Mouse (Mus musculus): ENCODE data around the gene Pcnx3. TPM values are rescaled to one million over a fixed set of nuclear protein-coding genes. Genes with fewer than 3 reads are reported as not detected.

Gene Pcnx3
- polyA plus RNA-seq, 1 experiment from 2014 or later: 17.7 TPM

- ATAC-seq (ENCODE audit: insufficient read depth, low FRiP score, low read depth): no peak
- H3K4me3 ChIP-seq (replicated peaks): peak overlapping the region; percentile 86; the same call in 1 of the 2 replicates
- no peaks in the 10 kb centered on the region for H3K9me3 ChIP-seq
- no peaks in the 10 kb centered on the region for H3K27me3 ChIP-seq (replicated peaks)
- 74% methylated on average over 7 of the region's 7 CpGs for WGBS
- peaks cover 9% of the 10 kb centered on the region for H3K36me3 ChIP-seq
- no peak overlapping the region for H3K9ac ChIP-seq
- peaks cover 19% of the 10 kb centered on the region for H3K4me1 ChIP-seq
- 0 out of 2 replicates have a peak overlapping the region, but pooled peaks have one; percentile 92 for H3K27ac ChIP-seq
- H3K4me2 ChIP-seq: peak overlapping the region; percentile 82; the same call in 1 of the 2 replicates
Observed at GRCm38 (mm10) chr19:5636036-5636570, 52.6 kb downstream of the Pcnx3 start.

- no peaks in the 10 kb centered on the region for H3K27me3 ChIP-seq (replicated peaks)
Observed at GRCm38 (mm10) chr19:5632120-5632519, 56.6 kb downstream of the Pcnx3 start.

GRCm38 (mm10) chr19:5629907-5630306, 58.8 kb downstream of the Pcnx3 start:
- ATAC-seq (ENCODE audit: insufficient read depth, low FRiP score, low read depth): no peak
- H3K4me2 ChIP-seq: no peak overlapping the region
- H3K4me3 ChIP-seq (replicated peaks): no peak overlapping the region
- H3K27ac ChIP-seq: no peak overlapping the region
- no peaks in the 10 kb centered on the region for H3K9me3 ChIP-seq
- H3K9ac ChIP-seq: no peak overlapping the region
- no peaks in the 10 kb centered on the region for H3K27me3 ChIP-seq (replicated peaks)
- H3K36me3 ChIP-seq: no peaks in the 10 kb centered on the region
- H3K4me1 ChIP-seq: no peaks in the 10 kb centered on the region

More at GRCm38 (mm10) chr19:5632120-5632519, 56.6 kb downstream of the Pcnx3 start:
- Histone ChIP-seq H3K9me3 (no peaks in the 10 kb centered on the region), H3K4me1 (peaks cover 8% of the 10 kb centered on the region), H3K9ac (no peak overlapping the region), H3K4me3 (replicated peaks) (no peak overlapping the region), H3K27ac (no peak overlapping the region), H3K36me3 (no peaks in the 10 kb centered on the region), H3K4me2 (no peak overlapping the region)
- 77% methylated on average over 9 of the region's 9 CpGs for WGBS
- no peak for ATAC-seq (ENCODE audit: insufficient read depth, low FRiP score, low read depth)

- Histone ChIP-seq H3K4me1 (no peaks in the 10 kb centered on the region), H3K9me3 (no peaks in the 10 kb centered on the region), H3K36me3 (no peaks in the 10 kb centered on the region), H3K27me3 (replicated peaks) (no peaks in the 10 kb centered on the region), H3K27ac (no peak overlapping the region), H3K4me2 (no peak overlapping the region), H3K4me3 (replicated peaks) (no peak overlapping the region), H3K9ac (no peak overlapping the region)
- ATAC-seq (ENCODE audit: insufficient read depth, low FRiP score, low read depth): no peak
- WGBS: 87% methylated on average over 8 of the region's 8 CpGs
Observed at GRCm38 (mm10) chr19:5625311-5625710, 63.4 kb downstream of the Pcnx3 start.

- Histone ChIP-seq H3K9me3 (no peaks in the 10 kb centered on the region), H3K4me2 (no peak overlapping the region), H3K4me1 (no peaks in the 10 kb centered on the region), H3K27me3 (replicated peaks) (no peaks in the 10 kb centered on the region), H3K27ac (no peak overlapping the region), H3K36me3 (no peaks in the 10 kb centered on the region), H3K9ac (no peak overlapping the region), H3K4me3 (replicated peaks) (no peak overlapping the region)
- 73% methylated on average over 5 of the region's 5 CpGs for WGBS
- ATAC-seq (ENCODE audit: insufficient read depth, low FRiP score, low read depth): no peak
Observed at GRCm38 (mm10) chr19:5621884-5622283, 66.8 kb downstream of the Pcnx3 start.

GRCm38 (mm10) chr19:5620007-5620406, 68.7 kb downstream of the Pcnx3 start:
- no peak overlapping the region for H3K4me2 ChIP-seq
- no peaks in the 10 kb centered on the region for H3K9me3 ChIP-seq
- no peaks in the 10 kb centered on the region for H3K4me1 ChIP-seq
- no peaks in the 10 kb centered on the region for H3K27me3 ChIP-seq (replicated peaks)
- no peak overlapping the region for H3K27ac ChIP-seq
- H3K36me3 ChIP-seq: no peaks in the 10 kb centered on the region
- ATAC-seq (ENCODE audit: insufficient read depth, low FRiP score, low read depth): no peak
- no peak overlapping the region for H3K9ac ChIP-seq
- no peak overlapping the region for H3K4me3 ChIP-seq (replicated peaks)
- 79% methylated on average over 4 of the region's 4 CpGs for WGBS

- H3K4me3 ChIP-seq (replicated peaks): no peak overlapping the region
- H3K27me3 ChIP-seq (replicated peaks): no peaks in the 10 kb centered on the region
- WGBS: 48% methylated on average over 2 of the region's 2 CpGs
- H3K9ac ChIP-seq: no peak overlapping the region
- peaks cover 7% of the 10 kb centered on the region for H3K4me1 ChIP-seq
- no peak overlapping the region for H3K4me2 ChIP-seq
- ATAC-seq (ENCODE audit: insufficient read depth, low FRiP score, low read depth): no peak
- no peak overlapping the region for H3K27ac ChIP-seq
- no peaks in the 10 kb centered on the region for H3K9me3 ChIP-seq
- no peaks in the 10 kb centered on the region for H3K36me3 ChIP-seq
Observed at GRCm38 (mm10) chr19:5614953-5615352, 73.8 kb downstream of the Pcnx3 start.

Small RNAs within 50 kb of the gene (microRNA-seq; reads per million reads assigned to microRNA genes)
- 0.58 reads per million for gene Mir6987

Other genes starting within 250 kb of the Pcnx3 start
- not detected in 2 replicates for gene Fosl1, start 241.4 kb downstream of the Pcnx3 start, polyA plus RNA-seq (2015; fragmentation: Nextera tagmentation; extraction: Ambion mirVana)
- 11.8 and 11.9 TPM in 2 replicates for gene Ccdc85b, start 231.0 kb downstream of the Pcnx3 start, polyA plus RNA-seq (2015; fragmentation: Nextera tagmentation; extraction: Ambion mirVana)
- 99.4 and 99.7 TPM in 2 replicates for gene Fibp, start 228.3 kb downstream of the Pcnx3 start, polyA plus RNA-seq (2015; fragmentation: Nextera tagmentation; extraction: Ambion mirVana)
- 1.3 and 2.3 TPM in 2 replicates for gene Ctsw, start 220.4 kb downstream of the Pcnx3 start, polyA plus RNA-seq (2015; fragmentation: Nextera tagmentation; extraction: Ambion mirVana)
- gene Efemp2, start 215.0 kb downstream of the Pcnx3 start, polyA plus RNA-seq (2015; fragmentation: Nextera tagmentation; extraction: Ambion mirVana): 145 and 152 TPM in 2 replicates
- 35.6 and 36.3 TPM in 2 replicates for gene Mus81, start 200.5 kb downstream of the Pcnx3 start, polyA plus RNA-seq (2015; fragmentation: Nextera tagmentation; extraction: Ambion mirVana)
- 2,358 and 2,394 TPM in 2 replicates for gene Cfl1, start 198.5 kb downstream of the Pcnx3 start, polyA plus RNA-seq (2015; fragmentation: Nextera tagmentation; extraction: Ambion mirVana)
- gene 1700020D05Rik, start 185.1 kb downstream of the Pcnx3 start, polyA plus RNA-seq (2015; fragmentation: Nextera tagmentation; extraction: Ambion mirVana): not detected in 2 replicates
- 8.8 and 11.1 TPM in 2 replicates for gene Snx32, start 178.4 kb downstream of the Pcnx3 start, polyA plus RNA-seq (2015; fragmentation: Nextera tagmentation; extraction: Ambion mirVana)
- 14.6 and 17.8 TPM in 2 replicates for gene Ovol1, start 128.3 kb downstream of the Pcnx3 start, polyA plus RNA-seq (2015; fragmentation: Nextera tagmentation; extraction: Ambion mirVana)
- gene Ap5b1, start 120.9 kb downstream of the Pcnx3 start, polyA plus RNA-seq (2015; fragmentation: Nextera tagmentation; extraction: Ambion mirVana): 7.1 and 8.3 TPM in 2 replicates
- gene Rnaseh2c, start 87.0 kb downstream of the Pcnx3 start, polyA plus RNA-seq (2015; fragmentation: Nextera tagmentation; extraction: Ambion mirVana): 124 and 144 TPM in 2 replicates
- gene Kat5, start 78.7 kb downstream of the Pcnx3 start, polyA plus RNA-seq (2015; fragmentation: Nextera tagmentation; extraction: Ambion mirVana): 42.2 and 49.1 TPM in 2 replicates
- gene Rela, start 51.4 kb downstream of the Pcnx3 start, polyA plus RNA-seq (2015; fragmentation: Nextera tagmentation; extraction: Ambion mirVana): 43.5 and 46.0 TPM in 2 replicates
- gene Sipa1, start 25.2 kb downstream of the Pcnx3 start, polyA plus RNA-seq (2015; fragmentation: Nextera tagmentation; extraction: Ambion mirVana): 28.7 and 28.8 TPM in 2 replicates
- 27.7 and 32.3 TPM in 2 replicates for gene Map3k11, start 166 bp downstream of the Pcnx3 start, polyA plus RNA-seq (2015; fragmentation: Nextera tagmentation; extraction: Ambion mirVana)
- 0.52 and 1.3 TPM in 2 replicates for gene Kcnk7, start 15.5 kb upstream of the Pcnx3 start, polyA plus RNA-seq (2015; fragmentation: Nextera tagmentation; extraction: Ambion mirVana)
- gene Ehbp1l1, start 37.4 kb upstream of the Pcnx3 start, polyA plus RNA-seq (2015; fragmentation: Nextera tagmentation; extraction: Ambion mirVana): 45.0 and 50.0 TPM in 2 replicates
- gene Fam89b, start 40.7 kb upstream of the Pcnx3 start, polyA plus RNA-seq (2015; fragmentation: Nextera tagmentation; extraction: Ambion mirVana): 76.4 and 81.5 TPM in 2 replicates
- gene Ltbp3, start 52.0 kb upstream of the Pcnx3 start, polyA plus RNA-seq (2015; fragmentation: Nextera tagmentation; extraction: Ambion mirVana): 27.1 and 30.6 TPM in 2 replicates
- 63.6 and 68.9 TPM in 2 replicates for gene Scyl1, start 82.5 kb upstream of the Pcnx3 start, polyA plus RNA-seq (2015; fragmentation: Nextera tagmentation; extraction: Ambion mirVana)
- 25.3 and 27.7 TPM in 2 replicates for gene Frmd8, start 186.4 kb upstream of the Pcnx3 start, polyA plus RNA-seq (2015; fragmentation: Nextera tagmentation; extraction: Ambion mirVana)
- 5.5 TPM in 2 replicates for gene Slc25a45, start 188.9 kb upstream of the Pcnx3 start, polyA plus RNA-seq (2015; fragmentation: Nextera tagmentation; extraction: Ambion mirVana)
- gene Tigd3, start 205.2 kb upstream of the Pcnx3 start, polyA plus RNA-seq (2015; fragmentation: Nextera tagmentation; extraction: Ambion mirVana): 2.3 and 2.4 TPM in 2 replicates
- 98.7 and 118 TPM in 2 replicates for gene Dpf2, start 224.1 kb upstream of the Pcnx3 start, polyA plus RNA-seq (2015; fragmentation: Nextera tagmentation; extraction: Ambion mirVana)
- gene Cdc42ep2, start 235.9 kb upstream of the Pcnx3 start, polyA plus RNA-seq (2015; fragmentation: Nextera tagmentation; extraction: Ambion mirVana): 9.6 and 11.0 TPM in 2 replicates